Mouse (Mus musculus): ENCODE measurements at regions not wholly inside any gene's neighbourhood (a gene's known extent, or its start where the extent isn't known, plus 50 kb on each side); places are given as distances from the start of the nearest gene placed in this dataset.

DNA sequence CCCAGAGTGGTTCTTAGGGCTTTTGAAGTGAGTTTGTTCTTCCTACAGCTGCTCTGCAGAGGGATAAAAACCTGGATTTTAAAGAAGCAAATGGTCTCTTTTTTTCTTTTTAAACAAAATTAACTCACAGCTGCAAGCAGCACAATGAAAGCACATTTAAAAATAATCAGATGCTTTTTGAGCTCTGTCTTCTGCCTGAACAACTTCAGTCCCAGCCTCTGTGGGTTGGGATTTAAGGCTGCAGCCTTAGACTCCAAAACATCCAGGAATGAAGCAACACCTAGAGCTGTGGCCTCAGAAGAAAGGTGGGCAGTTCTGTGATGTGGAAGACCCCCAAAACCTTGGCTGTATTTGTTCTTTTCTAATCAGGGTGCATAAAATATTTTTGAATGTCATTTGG, 446.7 kb upstream of the Pkn2 start:
- TF ChIP-seq EP300 (IDR thresholded peaks at IDR 0.05; ENCODE audit: low read depth) (no peak), CTCF (IDR thresholded peaks at IDR 0.05; ENCODE audit: low read depth) (no peak)
